Mouse (Mus musculus) liver, adult 2 months (tissue): ENCODE data around the gene Hoxd12.

Experiments used
- CTCF ChIP-seq: fragments of 200-500 bp; IDR thresholded peaks from 2 replicates; pipeline ENCODE4 v1.5.1; 2011; ENCODE audit warnings: low read depth, low read length, control low read depth
- POLR2A ChIP-seq: fragments of 200-500 bp; IDR thresholded peaks from 2 replicates; pipeline ENCODE4 v1.6.1; 2011; ENCODE audit warnings: low read length, control low read depth; ENCODE audit not compliant: insufficient read depth; ENCODE audit errors: extremely low read depth

- TF ChIP-seq CTCF, result no peak
- TF ChIP-seq POLR2A, result no peak
These were observed 10.3 kb downstream of the Hoxd12 start for GRCm38 (mm10) chr2:74685059-74685603.
